Mouse (Mus musculus) embryonic fibroblast, embryonic 13.5 days (primary cell): ENCODE results near the gene Agbl4.

ENCODE experiments used
- CTCF ChIP-seq: IDR thresholded peaks from 2 replicates; pipeline ENCODE4 v1.5.1; 2011; ENCODE audit warnings: mild to moderate bottlenecking, control low read depth, low read length, moderate library complexity, borderline replicate concordance; ENCODE audit not compliant: insufficient read depth
- POLR2A ChIP-seq: IDR thresholded peaks from 2 replicates; pipeline ENCODE4 v1.6.1; 2011; ENCODE audit warnings: low read depth, mild to moderate bottlenecking, control low read depth, low read length, moderate library complexity

GRCm38 (mm10) chr4:111400676-111401075 is 1003.2 kb downstream of the Agbl4 start:
- TF ChIP-seq CTCF (no peak), POLR2A (no peak)
